Mouse (Mus musculus) forebrain, embryonic 15.5 days (tissue): ENCODE results near the gene Atg101. TPM values are rescaled to one million over a fixed set of nuclear protein-coding genes. Genes with fewer than 3 reads are reported as not detected.

Experiments used
- ATAC-seq: fragments of 200-750 bp; cut with Nextera tagmentation; replicated peaks from 2 replicates; pipeline ENCODE4 v1.8.0; 2017; ENCODE audit warnings: mild to moderate bottlenecking, moderate TSS enrichment, moderate library complexity
- H3K27ac ChIP-seq: fragments of 300-500 bp; sonication (generic); replicated peaks from 2 replicates; pipeline ENCODE4 v1.5.1; 2015; ENCODE audit warnings: mild to moderate bottlenecking, inconsistent platforms
- H3K27me3 ChIP-seq: fragments of 300-500 bp; sonication (generic); 2 replicates; pipeline ENCODE4 v1.6.1; 2015; ENCODE audit warnings: inconsistent platforms
- H3K36me3 ChIP-seq: fragments of 300-500 bp; sonication (generic); 2 replicates; pipeline ENCODE4 v1.6.1; 2015; ENCODE audit warnings: mild to moderate bottlenecking, inconsistent platforms
- H3K4me1 ChIP-seq: fragments of 300-500 bp; sonication (generic); 2 replicates; pipeline ENCODE4 v1.6.1; 2015; ENCODE audit warnings: inconsistent platforms
- H3K4me2 ChIP-seq: fragments of 300-500 bp; sonication (generic); replicated peaks from 2 replicates; pipeline ENCODE4 v1.6.1; 2015; ENCODE audit warnings: mild to moderate bottlenecking, inconsistent platforms
- H3K4me3 ChIP-seq: fragments of 300-500 bp; sonication (generic); 2 replicates; pipeline ENCODE4 v1.5.1; 2015; ENCODE audit warnings: mild to moderate bottlenecking, inconsistent platforms
- H3K9ac ChIP-seq: fragments of 300-500 bp; sonication (generic); replicated peaks from 2 replicates; pipeline ENCODE4 v1.6.1; 2015; ENCODE audit warnings: mild to moderate bottlenecking, inconsistent platforms
- H3K9me3 ChIP-seq: fragments of 300-500 bp; sonication (generic); 2 replicates; pipeline ENCODE4 v1.6.1; 2016; ENCODE audit warnings: inconsistent platforms
- WGBS: fragments of 180-500 bp; shearing (Covaris S2); methylation state at CpG from one replicate; pipeline ENCODE4 v1.1.7; 2015; ENCODE audit warnings: mixed read lengths; 5-methylcytosine and 5-hydroxymethylcytosine counted together
- polyA plus RNA-seq: library from polyadenylated mRNA; unstranded; fragments of >200 nt; fragmentation: Nextera tagmentation; extraction: Ambion mirVana; gene quantifications from 2 replicates; pipeline ENCODE4 v1.2.1, GENCODE M21; 2015

Atg101 gene
- polyA plus RNA-seq, 1 experiment from 2014 or later, result 86.8 TPM

DNA sequence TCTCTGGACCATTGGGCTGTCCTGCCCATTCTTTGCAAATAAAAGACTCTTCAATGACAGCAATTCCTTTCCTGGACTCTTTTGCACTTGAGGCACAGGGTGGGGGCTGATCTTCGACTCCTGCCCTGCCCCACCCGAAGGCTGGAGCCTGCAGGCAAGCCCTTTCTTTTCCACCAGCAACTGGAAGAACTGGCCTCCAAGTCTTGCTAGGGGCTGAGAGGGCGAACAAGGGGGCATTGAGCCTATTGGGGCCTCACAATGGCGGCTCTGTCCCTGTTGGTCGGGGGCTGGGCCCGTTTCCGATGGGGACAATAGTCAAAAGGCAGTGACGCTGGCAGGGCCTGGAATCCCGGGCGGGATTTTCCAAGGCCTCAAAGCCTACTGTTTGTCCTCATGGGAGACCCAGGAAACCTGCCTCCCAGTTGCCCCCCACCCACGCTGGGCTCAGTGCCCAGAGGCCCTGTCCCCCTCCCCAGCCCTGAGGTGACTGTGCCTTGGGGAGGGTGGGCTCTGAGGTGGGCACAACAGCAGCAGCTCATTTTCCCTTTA, 6.6 kb upstream of the Atg101 start:
- 0 out of 2 replicates have a peak, but pooled peaks cover 3% of the 10 kb centered on the region for H3K36me3 ChIP-seq
- no peaks in the 10 kb centered on the region for H3K27me3 ChIP-seq
- WGBS, result 8% methylated on average over 11 of the region's 11 CpGs
- H3K4me3 ChIP-seq, result no peak overlapping the region
- no peaks in the 10 kb centered on the region for H3K4me1 ChIP-seq
- H3K27ac ChIP-seq, result no peak overlapping the region
- H3K9ac ChIP-seq, result no peak overlapping the region
- ATAC-seq, result 0 out of 2 replicates have a peak, but pooled peaks have one; percentile 32
- H3K4me2 ChIP-seq, result no peak overlapping the region
- H3K9me3 ChIP-seq, result no peaks in the 10 kb centered on the region

DNA sequence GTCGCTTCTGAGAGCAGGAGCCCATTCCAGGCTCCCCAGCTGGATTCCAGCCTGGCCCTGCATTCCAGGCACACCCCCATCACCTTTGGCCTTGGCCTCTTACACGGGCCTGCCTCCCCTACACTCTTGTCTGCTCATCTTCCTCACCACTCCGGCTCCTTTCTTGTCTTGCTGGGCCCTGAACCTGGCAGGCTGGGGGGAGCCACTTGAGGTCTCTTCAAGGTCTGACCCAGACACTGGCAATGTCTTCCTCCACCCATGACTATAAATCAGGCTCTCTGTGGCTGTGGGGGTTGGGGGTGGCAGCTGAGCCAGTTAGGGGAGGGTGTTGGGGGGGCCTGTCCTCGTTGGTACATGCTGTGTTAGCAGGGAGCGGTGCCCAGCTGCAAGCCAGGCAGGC, 5.5 kb upstream of the Atg101 start:
- no peak for ATAC-seq
- H3K9ac ChIP-seq, result no peak overlapping the region
- no peak overlapping the region for H3K4me2 ChIP-seq
- H3K4me1 ChIP-seq, result 0 out of 2 replicates have a peak, but pooled peaks cover 5% of the 10 kb centered on the region
- 0 out of 2 replicates have a peak, but pooled peaks cover 3% of the 10 kb centered on the region for H3K36me3 ChIP-seq
- no peak overlapping the region for H3K27ac ChIP-seq
- no peaks in the 10 kb centered on the region for H3K9me3 ChIP-seq
- H3K4me3 ChIP-seq, result no peak overlapping the region
- 68% methylated on average over 5 of the region's 5 CpGs for WGBS
- H3K27me3 ChIP-seq, result no peaks in the 10 kb centered on the region

DNA sequence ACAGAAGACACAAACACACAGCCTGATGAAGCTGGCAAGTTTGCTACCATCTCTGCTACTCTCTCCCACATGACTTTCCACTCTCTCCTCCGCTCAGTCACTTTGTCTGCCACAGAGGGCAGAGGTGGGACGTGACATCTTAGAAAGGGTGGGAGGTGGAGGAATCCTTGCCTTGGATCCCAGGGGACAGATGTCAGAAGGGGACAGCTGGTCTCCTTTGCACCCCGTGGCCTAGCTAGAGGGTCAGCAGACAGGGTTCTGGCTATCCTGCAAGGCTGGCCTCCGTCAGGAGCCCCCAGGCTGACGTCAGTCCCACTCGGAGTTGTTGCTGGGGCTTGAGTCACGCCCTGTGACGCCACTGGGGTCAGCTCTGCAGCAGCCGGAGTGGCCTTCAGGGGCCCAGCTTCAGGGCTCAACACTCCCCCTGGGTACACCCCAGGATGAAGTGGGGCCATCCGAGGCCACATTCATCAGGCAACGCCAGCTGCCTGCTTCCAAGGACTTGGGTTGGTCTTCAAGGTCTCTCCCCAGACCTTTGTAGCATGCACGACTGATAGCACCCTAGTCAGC, 4.6 kb upstream of the Atg101 start:
- H3K4me1 ChIP-seq, result peaks cover 6% of the 10 kb centered on the region; the same call in 1 of the 2 replicates
- H3K27ac ChIP-seq, result no peak overlapping the region
- 76% methylated on average over 12 of the region's 12 CpGs for WGBS
- no peaks in the 10 kb centered on the region for H3K36me3 ChIP-seq
- H3K4me2 ChIP-seq, result no peak overlapping the region
- no peak overlapping the region for H3K9ac ChIP-seq
- no peak overlapping the region for H3K4me3 ChIP-seq
- no peaks in the 10 kb centered on the region for H3K9me3 ChIP-seq
- no peaks in the 10 kb centered on the region for H3K27me3 ChIP-seq
- ATAC-seq, result no peak

DNA sequence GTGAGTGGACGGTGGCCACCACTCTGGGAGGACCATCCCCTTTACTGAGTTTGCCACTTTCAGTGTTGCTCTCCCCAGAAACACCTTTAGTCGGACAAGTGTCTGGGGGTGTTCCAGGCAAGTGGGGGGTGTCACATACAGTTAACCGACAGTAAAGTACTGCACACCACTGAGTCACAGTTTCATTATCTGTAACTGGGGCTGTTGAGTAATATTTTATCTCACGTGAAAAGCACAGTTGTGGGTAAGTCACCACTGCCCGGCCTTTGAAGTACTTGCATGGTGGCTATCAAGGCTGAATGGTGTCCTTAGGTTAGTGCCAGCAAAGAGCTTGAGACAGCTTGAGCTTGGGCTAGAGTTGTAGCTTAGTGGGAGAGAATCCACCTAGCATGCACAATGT, 1.6 kb upstream of the Atg101 start:
- no peaks in the 10 kb centered on the region for H3K27me3 ChIP-seq
- H3K9ac ChIP-seq, result no peak overlapping the region
- no peak overlapping the region for H3K27ac ChIP-seq
- H3K36me3 ChIP-seq, result peaks cover 7% of the 10 kb centered on the region
- H3K4me1 ChIP-seq, result peaks cover 19% of the 10 kb centered on the region
- no peaks in the 10 kb centered on the region for H3K9me3 ChIP-seq
- no peak overlapping the region for H3K4me3 ChIP-seq
- ATAC-seq, result no peak
- 82% methylated on average over 5 of the region's 5 CpGs for WGBS
- no peak overlapping the region for H3K4me2 ChIP-seq

DNA sequence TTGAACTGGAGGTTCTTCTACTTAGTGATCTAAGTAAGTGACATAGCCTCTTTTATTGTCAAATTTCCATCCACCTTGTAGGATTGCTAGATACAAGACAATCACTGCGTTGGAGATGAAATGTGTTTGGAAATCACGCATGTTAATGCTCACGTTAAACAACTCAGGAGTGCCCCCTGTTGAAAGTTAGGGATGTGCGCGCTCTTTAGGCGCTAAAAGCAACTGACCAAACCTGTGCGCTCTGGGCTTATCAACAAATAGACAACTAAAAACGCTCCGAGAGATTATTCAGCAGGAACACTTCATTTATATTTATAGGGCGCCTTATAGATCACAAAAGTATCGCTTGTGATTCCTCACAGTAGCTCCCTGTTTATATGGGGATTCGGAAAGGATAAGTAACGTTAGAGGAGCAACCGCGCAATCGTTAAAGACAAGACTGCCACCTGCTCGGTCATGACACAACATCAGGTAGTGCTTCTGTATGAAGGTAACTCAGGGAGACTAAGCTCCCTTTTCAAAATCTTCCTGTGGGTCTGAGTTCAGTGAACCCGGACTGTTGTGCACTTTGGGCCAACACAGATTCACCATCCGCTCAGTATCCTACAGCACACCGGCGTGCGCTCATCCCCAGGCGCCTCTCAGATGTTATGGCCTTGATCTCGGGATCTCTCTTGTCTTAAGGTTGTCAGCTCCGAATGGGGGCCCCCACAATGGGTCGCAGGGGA, 725 bp upstream of the Atg101 start:
- Histone ChIP-seq H3K4me2 (peak overlapping the region; percentile 89), H3K9ac (peak overlapping the region; percentile 83), H3K4me1 (peaks cover 19% of the 10 kb centered on the region), H3K27me3 (no peaks in the 10 kb centered on the region), H3K4me3 (peak overlapping the region; percentile 75), H3K9me3 (no peaks in the 10 kb centered on the region), H3K36me3 (peaks cover 16% of the 10 kb centered on the region), H3K27ac (peak overlapping the region; percentile 77)
- 1% methylated on average over 26 of the region's 26 CpGs for WGBS
- ATAC-seq, result peak; percentile 67

DNA sequence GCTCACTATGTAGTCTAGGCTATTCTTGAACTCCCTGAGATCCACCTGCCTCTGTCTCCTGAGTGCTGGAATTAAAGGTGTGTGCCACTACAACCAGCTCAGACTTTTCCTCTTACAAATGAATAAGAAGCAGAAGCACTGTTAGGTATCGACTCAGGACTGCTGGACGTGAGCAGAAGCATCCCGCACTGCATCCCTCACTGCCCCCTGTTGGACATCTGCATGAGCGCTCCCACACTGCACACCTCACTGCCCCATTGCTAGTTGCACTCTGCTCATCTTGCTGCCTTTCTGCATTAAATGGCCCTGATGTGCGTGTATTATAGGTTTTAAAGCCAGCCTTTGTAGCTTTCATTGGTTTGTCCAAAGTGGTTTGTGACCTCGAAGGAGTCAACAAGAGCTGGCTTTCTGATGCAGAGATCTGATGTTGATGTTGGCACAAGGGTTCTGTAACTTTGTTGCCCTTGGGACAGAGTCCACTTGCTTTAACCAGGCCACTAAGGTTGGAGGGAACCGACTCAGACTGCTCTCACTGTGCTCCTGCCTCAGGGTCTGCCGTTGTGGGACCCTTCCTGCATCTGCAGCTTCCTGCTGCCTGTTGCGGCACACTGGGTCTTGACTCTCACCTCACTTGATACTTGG, 2.2 kb downstream of the Atg101 start:
- Histone ChIP-seq H3K4me2 (no peak overlapping the region), H3K27ac (no peak overlapping the region), H3K36me3 (peaks cover 44% of the 10 kb centered on the region), H3K9ac (no peak overlapping the region), H3K27me3 (no peaks in the 10 kb centered on the region), H3K4me1 (peaks cover 19% of the 10 kb centered on the region), H3K9me3 (no peaks in the 10 kb centered on the region), H3K4me3 (no peak overlapping the region)
- ATAC-seq, result no peak
- 68% methylated on average over 9 of the region's 9 CpGs for WGBS

DNA sequence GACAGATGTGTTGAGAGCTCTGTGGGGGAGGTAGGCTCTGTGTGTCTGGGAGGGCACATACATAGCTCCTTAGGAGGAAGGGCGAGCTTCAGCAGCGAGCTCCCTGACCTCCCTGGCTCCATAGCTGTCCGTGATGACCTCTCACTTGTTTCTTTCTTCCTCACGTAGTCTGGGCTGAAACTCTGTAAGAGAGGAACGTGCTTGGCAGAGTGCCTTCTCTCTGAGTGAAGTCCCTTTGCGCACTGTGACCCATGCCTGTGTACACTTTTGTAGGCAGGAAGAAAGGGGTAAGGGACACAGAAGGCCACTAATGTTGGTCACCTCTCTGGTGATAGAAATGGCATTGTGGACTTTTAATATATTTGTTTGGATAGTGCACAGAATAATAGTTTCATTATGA, 3.3 kb downstream of the Atg101 start:
- H3K4me1 ChIP-seq, result peaks cover 19% of the 10 kb centered on the region
- H3K4me3 ChIP-seq, result no peak overlapping the region
- H3K9me3 ChIP-seq, result no peaks in the 10 kb centered on the region
- no peak for ATAC-seq
- H3K27me3 ChIP-seq, result no peaks in the 10 kb centered on the region
- peaks cover 50% of the 10 kb centered on the region for H3K36me3 ChIP-seq
- no peak overlapping the region for H3K9ac ChIP-seq
- no peak overlapping the region for H3K4me2 ChIP-seq
- no peak overlapping the region for H3K27ac ChIP-seq
- WGBS, result 92% methylated on average over 6 of the region's 6 CpGs

DNA sequence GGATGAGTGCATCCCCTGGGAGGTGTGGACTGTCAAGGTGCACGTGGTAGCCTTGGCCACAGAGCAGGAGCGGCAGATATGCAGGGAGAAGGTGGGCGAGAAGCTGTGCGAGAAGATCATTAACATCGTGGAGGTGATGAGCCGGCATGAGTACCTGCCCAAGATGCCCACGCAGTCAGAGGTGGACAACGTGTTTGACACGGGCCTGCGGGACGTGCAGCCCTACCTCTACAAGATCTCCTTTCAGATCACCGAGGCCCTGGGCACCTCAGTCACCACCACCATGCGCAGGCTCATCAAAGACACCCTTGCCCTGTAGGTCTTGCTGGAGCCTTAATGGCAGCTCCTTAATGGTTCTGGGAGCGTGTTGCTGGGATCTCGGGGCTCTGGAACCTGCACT, 6.3 kb downstream of the Atg101 start:
- no peaks in the 10 kb centered on the region for H3K9me3 ChIP-seq
- WGBS, result 94% methylated on average over 15 of the region's 15 CpGs
- H3K36me3 ChIP-seq, result peaks cover 52% of the 10 kb centered on the region
- no peak overlapping the region for H3K9ac ChIP-seq
- no peak for ATAC-seq
- no peak overlapping the region for H3K27ac ChIP-seq
- H3K4me3 ChIP-seq, result no peak overlapping the region
- no peak overlapping the region for H3K4me2 ChIP-seq
- H3K4me1 ChIP-seq, result peaks cover 5% of the 10 kb centered on the region
- no peaks in the 10 kb centered on the region for H3K27me3 ChIP-seq

DNA sequence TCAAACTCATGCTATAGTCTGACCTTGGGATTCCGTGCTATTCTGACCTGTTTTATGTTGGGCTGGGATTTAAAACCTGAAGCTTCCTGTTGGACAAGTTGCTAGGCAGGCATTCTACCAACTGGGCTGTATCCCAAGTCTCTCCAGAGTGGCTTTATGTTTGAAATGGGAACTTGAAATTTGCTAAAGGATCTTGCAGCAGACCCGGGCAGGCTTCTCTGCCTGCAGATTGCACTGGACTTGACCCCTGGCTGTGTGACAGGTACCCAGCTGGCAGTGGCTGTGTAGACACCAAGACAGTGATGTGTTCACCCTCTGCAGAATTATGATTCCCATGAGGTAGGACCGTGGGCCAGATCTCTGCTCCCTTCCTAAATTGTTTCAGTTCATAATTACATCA, 7.9 kb downstream of the Atg101 start:
- H3K27ac ChIP-seq, result no peak overlapping the region
- H3K4me3 ChIP-seq, result no peak overlapping the region
- no peak overlapping the region for H3K4me2 ChIP-seq
- H3K27me3 ChIP-seq, result no peaks in the 10 kb centered on the region
- no peaks in the 10 kb centered on the region for H3K9me3 ChIP-seq
- peaks cover 50% of the 10 kb centered on the region for H3K36me3 ChIP-seq
- WGBS, result 89% methylated on average over 3 of the region's 3 CpGs
- H3K4me1 ChIP-seq, result no peaks in the 10 kb centered on the region
- no peak overlapping the region for H3K9ac ChIP-seq
- no peak for ATAC-seq

DNA sequence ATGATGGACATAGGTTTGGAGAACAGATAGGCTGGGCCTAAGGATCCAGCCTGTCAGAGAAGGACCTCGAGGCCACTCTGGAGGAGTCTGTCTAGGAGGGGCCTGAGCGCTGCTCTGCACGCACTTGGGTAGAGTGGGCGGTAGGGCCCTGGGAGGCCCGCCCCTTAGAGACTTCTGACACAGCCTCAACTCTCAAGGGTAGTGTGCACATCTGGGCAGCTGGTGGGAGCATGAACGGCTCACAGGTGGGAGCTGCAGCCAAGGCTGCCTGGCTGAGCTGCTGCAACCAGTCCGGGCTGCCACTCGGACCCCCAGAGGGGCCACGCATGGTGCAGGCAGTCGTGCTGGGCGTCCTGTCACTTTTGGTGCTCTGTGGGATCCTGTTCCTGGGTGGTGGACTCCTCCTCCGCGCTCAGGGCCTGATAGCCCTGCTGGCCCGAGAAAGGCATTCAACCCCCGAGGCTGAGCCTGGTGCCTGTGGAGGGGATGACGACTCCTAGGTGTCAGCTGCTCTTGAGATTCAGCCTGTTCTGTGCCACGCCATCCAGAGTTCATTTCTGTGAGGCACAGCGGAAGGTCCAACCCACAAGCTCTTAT, 9.1 kb downstream of the Atg101 start, which contains the start of gene 6030408B16Rik:
6030408B16Rik (plus strand) TSS at position 188 of the 597 bp plus-strand sequence.
- no peak for ATAC-seq
- WGBS, result 73% methylated on average over 18 of the region's 18 CpGs
- Histone ChIP-seq H3K27ac (no peak within 1 kb of the TSS), H3K9me3 (no peaks in the 10 kb centered on the region), H3K36me3 (peaks cover 38% of the 10 kb centered on the region), H3K4me2 (no peak within 1 kb of the TSS), H3K4me1 (no peaks in the 10 kb centered on the region), H3K9ac (no peak within 1 kb of the TSS), H3K4me3 (no peak within 1 kb of the TSS), H3K27me3 (no peaks in the 10 kb centered on the region)

DNA sequence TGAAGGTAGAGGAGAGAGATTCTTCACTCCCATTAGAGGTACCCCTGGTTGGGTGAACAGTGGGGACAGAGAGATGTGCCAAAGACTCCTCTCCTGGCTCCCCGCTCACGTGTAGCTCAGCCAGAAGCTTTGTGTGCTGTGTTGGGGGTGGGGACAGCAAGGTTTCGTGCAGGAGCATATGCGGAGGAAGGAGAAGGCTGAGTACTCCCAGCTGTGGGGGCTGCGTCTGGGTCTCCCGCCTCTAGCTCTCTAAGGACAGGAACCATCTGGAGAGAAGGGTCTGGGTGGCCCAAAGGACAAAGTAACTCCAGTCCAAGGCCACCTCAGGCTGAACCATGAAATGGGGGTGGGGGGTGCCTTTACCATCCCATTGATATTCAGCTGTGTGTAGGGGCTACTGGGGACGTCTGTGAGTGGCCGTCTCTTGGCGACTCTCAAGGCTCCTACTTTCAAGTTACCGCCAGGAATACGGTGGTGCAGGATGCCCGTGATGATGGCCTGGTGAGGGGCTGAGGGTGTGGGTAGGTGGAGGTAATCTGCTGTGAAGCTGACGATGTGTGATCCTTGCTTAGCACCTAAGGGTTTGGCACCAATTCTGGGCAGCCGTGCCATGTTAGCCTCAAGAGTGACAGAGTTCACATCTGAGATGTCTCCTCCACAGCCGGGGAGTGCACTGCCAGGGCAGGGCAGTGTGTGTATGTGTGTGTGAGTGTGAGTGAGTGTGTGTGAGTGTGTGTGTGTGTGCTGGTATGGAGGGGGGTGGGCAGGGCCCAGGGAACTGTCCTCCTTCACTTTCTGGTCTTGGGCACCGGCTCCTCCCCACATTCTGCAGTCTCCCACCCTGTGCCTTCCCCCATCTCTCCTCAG, 10.2 kb downstream of the Atg101 start:
- Histone ChIP-seq H3K9me3 (no peaks in the 10 kb centered on the region), H3K27me3 (no peaks in the 10 kb centered on the region), H3K36me3 (peaks cover 27% of the 10 kb centered on the region), H3K4me1 (no peaks in the 10 kb centered on the region), H3K4me3 (no peak overlapping the region), H3K27ac (no peak overlapping the region), H3K4me2 (no peak overlapping the region), H3K9ac (no peak overlapping the region)
- no peak for ATAC-seq
- WGBS, result 70% methylated on average over 16 of the region's 16 CpGs
